32 mouse cellular contexts compared by ENCODE assay signal in genomic region chr19:53621681-53622080, GRCm38 (mm10). TPM values are rescaled to one million over a fixed set of nuclear protein-coding genes. Genes with fewer than 3 reads are reported as not detected.
"Had no signal": no experiment of that assay in that cellular context is flagged by ENCODE, and none has a peak within 500 bp of the region (broad histone marks: within the 10 kb centered on the region; RNA-seq: fewer than 3 reads in every experiment).

No protein-coding gene starts in this region.

- H3K4me1 ChIP-seq: limb, embryonic 10.5 days; limb, embryonic 12.5 days; limb, embryonic 13.5 days; limb, embryonic 15.5 days; liver, embryonic 12.5 days; liver, embryonic 13.5 days; liver, embryonic 15.5 days; lung, embryonic 15.5 days; midbrain, embryonic 10.5 days; midbrain, embryonic 12.5 days; midbrain, embryonic 13.5 days; neural tube, embryonic 12.5 days had no signal

- H3K4me2 ChIP-seq: limb, embryonic 12.5 days; limb, embryonic 13.5 days; limb, embryonic 15.5 days; liver, embryonic 11.5 days; liver, embryonic 12.5 days; liver, embryonic 13.5 days; liver, embryonic 15.5 days; lung, embryonic 14.5 days; lung, embryonic 15.5 days; midbrain, embryonic 12.5 days; midbrain, embryonic 13.5 days; neural tube, embryonic 12.5 days had no signal

- H3K9ac ChIP-seq: limb, embryonic 12.5 days; limb, embryonic 13.5 days; limb, embryonic 15.5 days; liver, embryonic 12.5 days; liver, embryonic 13.5 days; liver, embryonic 14.5 days; liver, embryonic 15.5 days; liver, postnatal 0 days; lung, embryonic 14.5 days; lung, embryonic 15.5 days; midbrain, embryonic 12.5 days; midbrain, embryonic 13.5 days; neural tube, embryonic 12.5 days had no signal

- ATAC-seq: liver, embryonic 12.5 days; liver, postnatal 0 days; lung, postnatal 0 days; midbrain, embryonic 13.5 days; midbrain, embryonic 16.5 days had no signal

- H3K27ac ChIP-seq: left cerebral cortex, adult 2 months; limb, embryonic 10.5 days; limb, embryonic 12.5 days; limb, embryonic 13.5 days; limb, embryonic 15.5 days; liver, embryonic 12.5 days; liver, embryonic 13.5 days; liver, embryonic 14.5 days; liver, embryonic 15.5 days; lung, embryonic 15.5 days; macrophage; midbrain, embryonic 10.5 days; midbrain, embryonic 12.5 days; midbrain, embryonic 13.5 days; neural tube, embryonic 12.5 days had no signal

- H3K9me3 ChIP-seq: limb, embryonic 10.5 days; limb, embryonic 12.5 days; limb, embryonic 13.5 days; limb, embryonic 15.5 days; liver, embryonic 12.5 days; liver, embryonic 13.5 days; liver, embryonic 15.5 days; lung, embryonic 15.5 days; megakaryocyte, embryonic 14.5 days; midbrain, embryonic 10.5 days; midbrain, embryonic 12.5 days; midbrain, embryonic 13.5 days; neural tube, embryonic 12.5 days had no signal

- DNase-seq: left cerebral cortex, postnatal 4 days; liver; liver, embryonic 13.5 days; liver, postnatal 0 days; lung, adult 18-20 months; lung, adult 2 months; lung, embryonic 14.5 days; lung, postnatal 10 days; lung, postnatal 14 days; lung, postnatal 36 days; lung, postnatal 4 days; midbrain, embryonic 14.5 days had no signal

- H3K4me3 ChIP-seq: left cerebral cortex, adult 2 months; limb, embryonic 10.5 days; limb, embryonic 12.5 days; limb, embryonic 13.5 days; limb, embryonic 15.5 days; liver, embryonic 12.5 days; liver, embryonic 13.5 days; liver, embryonic 15.5 days; lung, embryonic 15.5 days; megakaryocyte, embryonic 14.5 days; midbrain, embryonic 10.5 days; midbrain, embryonic 12.5 days; midbrain, embryonic 13.5 days; myocyte; neural tube, embryonic 12.5 days had no signal

- H3K27me3 ChIP-seq: limb, embryonic 12.5 days; limb, embryonic 13.5 days; limb, embryonic 15.5 days; liver, embryonic 12.5 days; liver, embryonic 13.5 days; liver, embryonic 15.5 days; lung, embryonic 15.5 days; megakaryocyte, embryonic 14.5 days; midbrain, embryonic 12.5 days; midbrain, embryonic 13.5 days; neural tube, embryonic 12.5 days had no signal

RNA-seq across cellular contexts. Expression of gene Nutf2-ps1, which starts 32.8 kb away (rescaled TPM):
- total RNA-seq: monocyte, adult 5-6 weeks had no signal

RNA-seq across cellular contexts. Expression of gene Rbm20, which starts 55.4 kb away (rescaled TPM):
- total RNA-seq: monocyte, adult 5-6 weeks had no signal
- polyA plus RNA-seq: macrophage had no signal
